Mouse (Mus musculus) gastrocnemius, adult 8-10 months (tissue): ENCODE results near the gene Anp32e. TPM values are rescaled to one million over a fixed set of nuclear protein-coding genes. Genes with fewer than 3 reads are reported as not detected.
"Not testable (repeated sequence)": the region's sequence is repeated elsewhere in the genome, so short reads cannot be mapped to it uniquely, and the experiment has no call there.

Source experiments
- DNase-seq, 2 experiments: peaks; one replicate each; pipeline ENCODE4 v3.0.0; 2022; ENCODE audit warnings: low spot score in 2 of 2
- total RNA-seq, 4 experiments: library from RNA; stranded (reverse); gene quantifications; 2 replicates each; pipeline ENCODE4 v1.2.4; 2022

Gene Anp32e
- total RNA-seq, result 100 to 1,000 TPM in 1 of 4 experiments, 10 to 100 TPM in 3; 76.8 to 106 (median 90.5) TPM

GRCm38 (mm10) chr3:95928658-95929503 is at the start of gene Anp32e:
Anp32e (plus strand) TSS chr3:95929246.
- peak; percentile 96 for DNase-seq

- DNase-seq, result peak; percentile 92 to 96
Observed at GRCm38 (mm10) chr3:95881979-95882815, 46.8 kb upstream of the Anp32e start, which contains the start of gene Ciart. Ciart (minus strand) TSS chr3:95882251.

- peak; percentile 76 for DNase-seq
Observed at GRCm38 (mm10) chr3:95882816-95883425, 46.1 kb upstream of the Anp32e start.

- no peak for DNase-seq
Observed at GRCm38 (mm10) chr3:95884400-95884799, 44.6 kb upstream of the Anp32e start.

- DNase-seq, result no peak
Observed at GRCm38 (mm10) chr3:95887596-95887995, 41.5 kb upstream of the Anp32e start.

GRCm38 (mm10) chr3:95889664-95890063 is 39.4 kb upstream of the Anp32e start:
- no peak for DNase-seq

- DNase-seq, result no peak
Observed at GRCm38 (mm10) chr3:95891211-95892065, 37.6 kb upstream of the Anp32e start, which contains the start of gene BC028528. BC028528 (minus strand) TSS chr3:95892005.

- DNase-seq, result no peak
Observed at GRCm38 (mm10) chr3:95892066-95893052, 36.7 kb upstream of the Anp32e start.

GRCm38 (mm10) chr3:95893126-95893525 is 35.9 kb upstream of the Anp32e start:
- no peak for DNase-seq

- peak; percentile 93 to 95 for DNase-seq
Observed at GRCm38 (mm10) chr3:95893606-95894316, 35.3 kb upstream of the Anp32e start, which contains the start of gene Aph1a. Aph1a (plus strand) TSS chr3:95893969.

- DNase-seq, result no peak
Observed at GRCm38 (mm10) chr3:95894317-95895160, 34.5 kb upstream of the Anp32e start.

- DNase-seq, result not testable (repeated sequence)
Observed at GRCm38 (mm10) chr3:95895501-95895900, 33.5 kb upstream of the Anp32e start.

GRCm38 (mm10) chr3:95899800-95900524 is 29.1 kb upstream of the Anp32e start:
- no peak for DNase-seq

GRCm38 (mm10) chr3:95901616-95902372 is 27.3 kb upstream of the Anp32e start:
- DNase-seq, result peak in 1 of 2 experiments; percentile 53

- DNase-seq, result no peak
Observed at GRCm38 (mm10) chr3:95902373-95902625, 26.7 kb upstream of the Anp32e start.

- no peak for DNase-seq
Observed at GRCm38 (mm10) chr3:95902643-95903042, 26.4 kb upstream of the Anp32e start.
